Mouse (Mus musculus): Measurements from ENCODE around the gene D630045J12Rik. TPM values are rescaled to one million over a fixed set of nuclear protein-coding genes. Genes with fewer than 3 reads are reported as not detected.

The D630045J12Rik gene
- total and polyA plus RNA-seq, 3 experiments, result 2.5 to 6.2 TPM; not detected in 1

DNA sequence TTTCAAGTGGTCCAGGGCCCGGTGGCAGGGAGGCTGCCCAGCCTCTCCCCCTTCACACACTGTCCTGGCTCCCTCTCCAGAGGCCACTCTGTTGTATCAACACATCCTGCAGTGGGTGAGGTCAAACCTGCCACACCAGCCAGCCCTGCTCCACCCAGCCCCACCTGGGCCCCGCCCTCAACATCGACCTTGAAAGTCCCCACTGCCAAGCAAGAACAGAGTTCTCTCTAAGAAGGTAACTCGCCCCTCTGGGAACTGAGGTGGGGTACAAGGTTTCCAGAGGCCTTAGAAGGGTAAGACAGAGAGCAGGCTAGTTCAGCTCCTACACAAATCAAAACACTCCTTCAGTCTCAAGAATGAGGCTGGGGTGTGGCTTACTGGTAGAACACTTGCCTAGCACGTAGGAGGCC lies 156.8 kb downstream of the D630045J12Rik start:
- Histone ChIP-seq H3K9ac (ENCODE audit: control insufficient read depth, low read depth, low read length, poor library complexity, severe bottlenecking) (no peak overlapping the region), H3K27ac (ENCODE audit: control insufficient read depth, low read depth, low read length) (no peak overlapping the region), H3K36me3 (ENCODE audit: control insufficient read depth in 1 of 2, insufficient read depth in 2 of 2, low read length in 2 of 2) (no peaks in the 10 kb centered on the region), H3K4me3 (ENCODE audit: control insufficient read depth in 1 of 2, insufficient read depth in 1 of 2, low read depth in 2 of 2, low read length in 2 of 2) (no peak overlapping the region), H3K79me2 (ENCODE audit: control insufficient read depth, insufficient read depth, low read length, poor library complexity) (no peaks in the 10 kb centered on the region), H3K9me3 (replicated peaks; ENCODE audit: insufficient read depth, low read length) (no peaks in the 10 kb centered on the region), H3K4me1 (ENCODE audit: control insufficient read depth in 1 of 2, insufficient read depth in 2 of 2, low read length in 2 of 2) (no peaks in the 10 kb centered on the region), H3K27me3 (ENCODE audit: control insufficient read depth in 1 of 2, insufficient read depth in 2 of 2, low read length in 2 of 2) (no peaks in the 10 kb centered on the region)
- no peak for DNase-seq (ENCODE audit: low read depth, low spot score)
- TF ChIP-seq TBP (IDR thresholded peaks at IDR 0.05; ENCODE audit: low read depth, low read length) (no peak), SMC3 (IDR thresholded peaks at IDR 0.05; ENCODE audit: low read depth, low read length) (no peak), MYC (IDR thresholded peaks at IDR 0.05; ENCODE audit: low read depth, low read length) (no peak), POLR2AphosphoS2 (IDR thresholded peaks at IDR 0.05; ENCODE audit: low read length) (no peak), MEF2A (IDR thresholded peaks at IDR 0.05; ENCODE audit: extremely low read depth, insufficient replicate concordance, low read depth, low read length, poor library complexity, severe bottlenecking) (no peak), CHD1 (IDR thresholded peaks at IDR 0.05; ENCODE audit: low read depth, low read length) (no peak), MAX (IDR thresholded peaks at IDR 0.05; ENCODE audit: low read length) (no peak), ETS1 (IDR thresholded peaks at IDR 0.05; ENCODE audit: low read depth, low read length) (no peak), RAD21 (IDR thresholded peaks at IDR 0.05; ENCODE audit: low read depth, low read length) (no peak), TAL1 (IDR thresholded peaks at IDR 0.05; ENCODE audit: low read length) (no peak), ZKSCAN1 (IDR thresholded peaks at IDR 0.05; ENCODE audit: low read depth, low read length) (no peak), E2F4 (IDR thresholded peaks at IDR 0.05; ENCODE audit: borderline replicate concordance, low read depth, low read length) (no peak), POLR2AphosphoS5 (IDR thresholded peaks at IDR 0.05; ENCODE audit: borderline replicate concordance, low read depth, low read length) (no peak), MAZ (IDR thresholded peaks at IDR 0.05; ENCODE audit: low read depth, low read length) (no peak), HCFC1 (IDR thresholded peaks at IDR 0.05; ENCODE audit: low read depth, low read length) (no peak), BHLHE40 (IDR thresholded peaks at IDR 0.05; ENCODE audit: borderline replicate concordance, low read depth, low read length) (no peak)

DNA sequence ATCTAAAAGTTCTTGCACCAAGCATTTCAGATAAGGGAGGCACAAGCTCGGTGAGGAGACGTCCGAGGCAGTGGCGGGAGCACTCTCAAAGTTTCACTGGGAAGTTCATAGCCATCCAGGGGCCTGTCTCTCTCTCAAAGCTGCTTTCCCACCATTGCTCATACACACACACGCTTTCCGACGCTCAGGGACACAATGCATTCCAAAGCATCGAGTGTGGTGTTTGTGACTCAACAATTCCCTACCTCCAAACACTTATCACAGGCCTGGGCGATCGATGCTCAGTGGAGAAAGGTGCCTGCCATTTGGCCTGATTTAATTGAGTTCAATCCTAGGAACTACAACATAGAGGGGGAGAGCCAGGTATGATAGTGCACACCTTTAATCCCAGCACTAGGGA lies 159.1 kb downstream of the D630045J12Rik start:
- DNase-seq (ENCODE audit: low read depth, low spot score), result no peak
- no peak overlapping the region for H3K9ac ChIP-seq (ENCODE audit: control insufficient read depth, low read depth, low read length, poor library complexity, severe bottlenecking)
- H3K27me3 ChIP-seq (ENCODE audit: control insufficient read depth in 1 of 2, insufficient read depth in 2 of 2, low read length in 2 of 2), result no peaks in the 10 kb centered on the region
- no peaks in the 10 kb centered on the region for H3K79me2 ChIP-seq (ENCODE audit: control insufficient read depth, insufficient read depth, low read length, poor library complexity)
- no peak overlapping the region for H3K27ac ChIP-seq (ENCODE audit: control insufficient read depth, low read depth, low read length)
- no peaks in the 10 kb centered on the region for H3K9me3 ChIP-seq (replicated peaks; ENCODE audit: insufficient read depth, low read length)
- no peaks in the 10 kb centered on the region for H3K4me1 ChIP-seq (ENCODE audit: control insufficient read depth in 1 of 2, insufficient read depth in 2 of 2, low read length in 2 of 2)
- no peaks in the 10 kb centered on the region for H3K36me3 ChIP-seq (ENCODE audit: control insufficient read depth in 1 of 2, insufficient read depth in 2 of 2, low read length in 2 of 2)
- TF ChIP-seq KAT2A (conservative IDR thresholded peaks at IDR 0.05; ENCODE audit: low read depth, low read length), result no peak
- no peak for TF ChIP-seq SMC3 (IDR thresholded peaks at IDR 0.05; ENCODE audit: low read depth, low read length)
- TF ChIP-seq ZC3H11A (IDR thresholded peaks at IDR 0.05; ENCODE audit: low read depth, low read length), result no peak
- TF ChIP-seq TCF12 (IDR thresholded peaks at IDR 0.05; ENCODE audit: low read depth, low read length), result no peak
- no peak for TF ChIP-seq POLR2AphosphoS5 (IDR thresholded peaks at IDR 0.05; ENCODE audit: borderline replicate concordance, low read depth, low read length)
- no peak for TF ChIP-seq EP300 (IDR thresholded peaks at IDR 0.05; ENCODE audit: low read depth in 1 of 2, low read length in 2 of 2)
- no peak overlapping the region for H3K4me3 ChIP-seq (ENCODE audit: control insufficient read depth in 1 of 2, insufficient read depth in 1 of 2, low read depth in 2 of 2, low read length in 2 of 2)
